Mouse (Mus musculus) liver, adult (tissue): ENCODE measurements at regions not wholly inside any gene's neighbourhood (a gene's known extent, or its start where the extent isn't known, plus 50 kb on each side); places are given as distances from the start of the nearest gene placed in this dataset.

Source experiments
- GATA4 ChIP-seq: IDR thresholded peaks from 2 replicates; pipeline ENCODE4 v1.6.1; 2014; ENCODE audit warnings: mild to moderate bottlenecking, low read length; ENCODE audit not compliant: insufficient replicate concordance

- TF ChIP-seq GATA4: no peak
Measured at GRCm38 (mm10) chr13:60044876-60045275, 132.3 kb downstream of the Gas1 start.

- TF ChIP-seq GATA4: no peak
Measured at GRCm38 (mm10) chr13:60042443-60042842, 134.7 kb downstream of the Gas1 start.

GRCm38 (mm10) chr13:60035536-60036130, 141.5 kb downstream of the Gas1 start:
- TF ChIP-seq GATA4: no peak

- TF ChIP-seq GATA4: no peak
Measured at GRCm38 (mm10) chr13:60033116-60033515, 144.0 kb downstream of the Gas1 start.

GRCm38 (mm10) chr13:60032586-60032985, 144.6 kb downstream of the Gas1 start:
- no peak for TF ChIP-seq GATA4

- no peak for TF ChIP-seq GATA4
Measured at GRCm38 (mm10) chr13:60029591-60029990, 147.6 kb downstream of the Gas1 start.

- TF ChIP-seq GATA4: no peak
Measured at GRCm38 (mm10) chr13:60020175-60020487, 157.0 kb downstream of the Gas1 start.

GRCm38 (mm10) chr13:60019291-60020174, 157.6 kb downstream of the Gas1 start:
- no peak for TF ChIP-seq GATA4

- no peak for TF ChIP-seq GATA4
Measured at GRCm38 (mm10) chr13:60015854-60016366, 161.3 kb downstream of the Gas1 start.

- TF ChIP-seq GATA4: no peak
Measured at GRCm38 (mm10) chr13:60012046-60012813, 164.9 kb downstream of the Gas1 start.

- no peak for TF ChIP-seq GATA4
Measured at GRCm38 (mm10) chr13:60011092-60011491, 166.1 kb downstream of the Gas1 start.

GRCm38 (mm10) chr13:60007593-60007992, 169.6 kb downstream of the Gas1 start:
- TF ChIP-seq GATA4: no peak

- TF ChIP-seq GATA4: no peak
Measured at GRCm38 (mm10) chr13:60007031-60007430, 170.1 kb downstream of the Gas1 start.

GRCm38 (mm10) chr13:60004611-60005010, 172.6 kb downstream of the Gas1 start:
- no peak for TF ChIP-seq GATA4

- TF ChIP-seq GATA4: no peak
Measured at GRCm38 (mm10) chr13:60002098-60002497, 175.1 kb downstream of the Gas1 start.

GRCm38 (mm10) chr13:60001637-60002036, 175.5 kb downstream of the Gas1 start:
- TF ChIP-seq GATA4: no peak
